In genomic region chr2:51099987-51100386, GRCm38 (mm10) we compare ENCODE assay signal across 12 mouse cellular contexts. TPM values are rescaled to one million over a fixed set of nuclear protein-coding genes. Genes with fewer than 3 reads are reported as not detected.
A peak's percentile ranks its signal among the peaks of the same experiment; 100 is the strongest.
DNase-seq lines count a peak whose midpoint lies in the region; ATAC-seq lines count a peak whose summit lies in the region.
"Had no signal": no experiment of that assay in that cellular context is flagged by ENCODE, and none has a peak within 500 bp of the region (broad histone marks: within the 10 kb centered on the region; RNA-seq: fewer than 3 reads in every experiment).

No protein-coding gene starts in this region.

- no peaks in the 10 kb centered on the region for H3K36me3 ChIP-seq in heart, embryonic 11.5 days (ENCODE audit: control insufficient read depth, insufficient read depth, low read length)
- H3K36me3 ChIP-seq in hindbrain, embryonic 11.5 days (ENCODE audit: control insufficient read depth, insufficient read depth, low read length) = no peaks in the 10 kb centered on the region

- no peak overlapping the region for H3K27ac ChIP-seq in heart, embryonic 11.5 days (ENCODE audit: low read depth, low read length)
- H3K27ac ChIP-seq in hindbrain, embryonic 11.5 days (ENCODE audit: low read depth, low read length) = 0 out of 2 replicates have a peak overlapping the region, but pooled peaks have one; percentile 7

- WGBS in heart, embryonic 11.5 days (ENCODE audit: insufficient replicate concordance) = 65% methylated on average over 9 of the region's 9 CpGs
- WGBS in hindbrain, embryonic 11.5 days = 60% methylated on average over 9 of the region's 9 CpGs

- H3K4me2 ChIP-seq in heart, embryonic 11.5 days = no peak overlapping the region
- no peak overlapping the region for H3K4me2 ChIP-seq in hindbrain, embryonic 11.5 days (replicated peaks; ENCODE audit: low read depth, low read length)

- H3K4me3 ChIP-seq in heart, embryonic 11.5 days (ENCODE audit: low read depth, low read length) = no peak overlapping the region
- H3K4me3 ChIP-seq in hindbrain, embryonic 11.5 days (ENCODE audit: low read depth, low read length) = no peak overlapping the region

- no peak for ATAC-seq in heart, embryonic 11.5 days (replicated peaks; ENCODE audit: insufficient number of reproducible peaks, low FRiP score, low TSS enrichment)
- no peak for ATAC-seq in hindbrain, embryonic 11.5 days (ENCODE audit: low FRiP score)

- no peak overlapping the region for H3K9ac ChIP-seq in heart, embryonic 11.5 days (ENCODE audit: low read depth, low read length)
- H3K9ac ChIP-seq in hindbrain, embryonic 11.5 days (ENCODE audit: low read depth, low read length) = no peak overlapping the region

- no peaks in the 10 kb centered on the region for H3K9me3 ChIP-seq in heart, embryonic 11.5 days (replicated peaks; ENCODE audit: control insufficient read depth, low read length)
- no peaks in the 10 kb centered on the region for H3K9me3 ChIP-seq in hindbrain, embryonic 11.5 days (ENCODE audit: control insufficient read depth, low read length)

- DNase-seq in heart, adult 18-20 months = peak; percentile 44 to 45
- peak; percentile 11 for DNase-seq in brain, adult 2 months (ENCODE audit: low read depth, low spot score)
- DNase-seq in gastrocnemius, postnatal 10 days = peak; percentile 15
- no peak for DNase-seq in hindbrain, embryonic 11.5 days (ENCODE audit: low spot score)
- no peak for DNase-seq in lung, postnatal 14 days
- DNase-seq in spleen, postnatal 36 days (ENCODE audit: low spot score in 2 of 2) = no peak
- DNase-seq in layer of hippocampus, postnatal 14 days (ENCODE audit: low spot score in 2 of 2) = no peak
- DNase-seq: liver; right cerebral cortex, adult 18-20 months; thymus, adult 18-20 months had no signal

- H3K27me3 ChIP-seq in heart, embryonic 11.5 days (ENCODE audit: control insufficient read depth, insufficient read depth, low read length) = no peaks in the 10 kb centered on the region
- H3K27me3 ChIP-seq in hindbrain, embryonic 11.5 days (ENCODE audit: control insufficient read depth, insufficient read depth, low read length) = no peaks in the 10 kb centered on the region
- H3K27me3 ChIP-seq: CH12.LX had no signal

- H3K4me1 ChIP-seq in heart, embryonic 11.5 days (ENCODE audit: control insufficient read depth, insufficient read depth, low read length) = 0 out of 2 replicates have a peak, but pooled peaks cover 2% of the 10 kb centered on the region
- H3K4me1 ChIP-seq in hindbrain, embryonic 11.5 days (replicated peaks; ENCODE audit: control insufficient read depth, insufficient read depth, low read length) = no peaks in the 10 kb centered on the region

RNA-seq across cellular contexts. Expression of gene Rnd3, which starts 48.9 kb away (rescaled TPM):
- total RNA-seq in heart, adult 18-20 months (2021) = 10 to 100 TPM; 13.8 to 15.9 TPM
- 39.9 and 40.4 TPM in 2 replicates for polyA plus RNA-seq in heart, embryonic 11.5 days (2014; fragmentation: Nextera tagmentation; extraction: Ambion mirVana)
- 10 to 100 TPM; 17.8 to 23.4 TPM for total RNA-seq in gastrocnemius, postnatal 10 days (2021)
- 357 and 383 TPM in 2 replicates for polyA plus RNA-seq in hindbrain, embryonic 11.5 days (2014; fragmentation: Nextera tagmentation; extraction: Ambion mirVana)
- total RNA-seq in layer of hippocampus, postnatal 14 days (2021) = 10 to 100 TPM; 15.8 to 16.1 TPM

Comparison
In these comparisons a context has a peak if more than half of its experiments do, and no peak if none do; other contexts are left out.
1. DNase-seq: peak in heart, adult 18-20 months (2 of 2), brain, adult 2 months (single experiment) and gastrocnemius, postnatal 10 days (single experiment); none in hindbrain, embryonic 11.5 days (single experiment), lung, postnatal 14 days (single experiment), spleen, postnatal 36 days (0 of 2) and layer of hippocampus, postnatal 14 days (0 of 2).